ENCODE assay signal across 8 mouse cellular contexts in genomic region chr11:75925801-75926200, GRCm38 (mm10). TPM values are rescaled to one million over a fixed set of nuclear protein-coding genes. Genes with fewer than 3 reads are reported as not detected.
A peak's percentile ranks its signal among the peaks of the same experiment; 100 is the strongest.
DNase-seq lines count a peak whose midpoint lies in the region; ATAC-seq and TF ChIP-seq lines count a peak whose summit lies in the region.
"Had no signal": no experiment of that assay in that cellular context is flagged by ENCODE, and none has a peak within 500 bp of the region (broad histone marks: within the 10 kb centered on the region; RNA-seq: fewer than 3 reads in every experiment).

No protein-coding gene starts in this region.

- H3K27ac ChIP-seq in heart, embryonic 16.5 days (ENCODE audit: low read length) = peak overlapping the region; percentile 5
- H3K27ac ChIP-seq in small intestine, adult 2 months (ENCODE audit: insufficient read depth, low read depth, low read length) = peak overlapping the region; percentile 78
- H3K27ac ChIP-seq: embryonic facial prominence, embryonic 12.5 days had no signal

- no peaks in the 10 kb centered on the region for H3K9me3 ChIP-seq in heart, embryonic 16.5 days (replicated peaks; ENCODE audit: control insufficient read depth, low read length)
- H3K9me3 ChIP-seq: embryonic facial prominence, embryonic 12.5 days had no signal

- no peak overlapping the region for H3K9ac ChIP-seq in heart, embryonic 16.5 days (ENCODE audit: low read length)
- H3K9ac ChIP-seq: embryonic facial prominence, embryonic 12.5 days had no signal

- peaks cover 23% of the 10 kb centered on the region for H3K4me1 ChIP-seq in heart, embryonic 16.5 days (ENCODE audit: control insufficient read depth, insufficient read depth, low read length)
- peaks cover 29% of the 10 kb centered on the region for H3K4me1 ChIP-seq in small intestine, adult 2 months (ENCODE audit: control insufficient read depth, insufficient read depth, insufficient read length, low read length)

- DNase-seq in lung, adult 18-20 months = peak; percentile 37 to 63
- no peak for DNase-seq in lung, postnatal 14 days
- peak; percentile 24 to 34 for DNase-seq in cerebellum, postnatal 36 days
- DNase-seq in thymus, adult 18-20 months = no peak
- no peak for DNase-seq in layer of hippocampus, postnatal 14 days (ENCODE audit: low spot score in 2 of 2)

- no peak for TF ChIP-seq POLR2A in small intestine, adult 2 months (IDR thresholded peaks at IDR 0.05; ENCODE audit: low read depth, low read length)

- peak; percentile 32 for ATAC-seq in heart, embryonic 16.5 days (replicated peaks; ENCODE audit: extremely low read depth, insufficient read depth, low FRiP score)

- H3K27me3 ChIP-seq in heart, embryonic 16.5 days (ENCODE audit: control insufficient read depth, insufficient read depth, low read length) = no peaks in the 10 kb centered on the region
- H3K27me3 ChIP-seq in small intestine, adult 2 months (ENCODE audit: control insufficient read depth, insufficient read depth, low read length) = no peaks in the 10 kb centered on the region
- H3K27me3 ChIP-seq: embryonic facial prominence, embryonic 12.5 days had no signal

- WGBS in heart, embryonic 16.5 days = 26% methylated on average over 7 of the region's 7 CpGs
- 17% methylated on average over 7 of the region's 7 CpGs for WGBS in small intestine, adult 2 months

- no peak overlapping the region for H3K4me3 ChIP-seq in heart, embryonic 16.5 days (ENCODE audit: low read length)
- peak overlapping the region; percentile 41; the same call in 1 of the 2 replicates for H3K4me3 ChIP-seq in small intestine, adult 2 months (ENCODE audit: low read depth, low read length)
- H3K4me3 ChIP-seq: embryonic facial prominence, embryonic 12.5 days had no signal

- 0 out of 2 replicates have a peak overlapping the region, but pooled peaks have one; percentile 5 for H3K4me2 ChIP-seq in heart, embryonic 16.5 days (ENCODE audit: low read depth, low read length)
- H3K4me2 ChIP-seq: embryonic facial prominence, embryonic 12.5 days had no signal

- H3K36me3 ChIP-seq in heart, embryonic 16.5 days (ENCODE audit: control insufficient read depth, insufficient read depth) = no peaks in the 10 kb centered on the region
- no peaks in the 10 kb centered on the region for H3K36me3 ChIP-seq in small intestine, adult 2 months (ENCODE audit: control insufficient read depth, insufficient read depth, low read length)
- H3K36me3 ChIP-seq: embryonic facial prominence, embryonic 12.5 days had no signal

- no peak for TF ChIP-seq CTCF in small intestine, adult 2 months (IDR thresholded peaks at IDR 0.05; ENCODE audit: extremely low read depth, insufficient read length, insufficient replicate concordance, low read depth, low read length)

RNA-seq across cellular contexts. Expression of gene Rph3al, which starts 12.4 kb away (rescaled TPM):
- 6.6 TPM in 2 replicates for polyA plus RNA-seq in heart, embryonic 16.5 days (2015; fragmentation: Nextera tagmentation; extraction: Ambion mirVana)
- polyA plus RNA-seq in small intestine, adult 2 months (2012; rRNA removed) = 12.6 and 12.7 TPM in 2 replicates
- 1 to 10 TPM; 5.4 to 5.6 TPM for total RNA-seq in layer of hippocampus, postnatal 14 days (2021)

Comparison
In these comparisons a context has a peak if more than half of its experiments do, and no peak if none do; other contexts are left out.
1. DNase-seq: peak in lung, adult 18-20 months (2 of 2) and cerebellum, postnatal 36 days (2 of 2); none in lung, postnatal 14 days (single experiment), thymus, adult 18-20 months (0 of 2) and layer of hippocampus, postnatal 14 days (0 of 2).